Mouse (Mus musculus) olfactory bulb, adult 2 months (tissue): ENCODE measurements around the gene Vpreb1.

Source experiments
- CTCF ChIP-seq: fragments of 200-500 bp; IDR thresholded peaks from 2 replicates; pipeline ENCODE4 v1.5.1; 2012; ENCODE audit warnings: low read depth, mild to moderate bottlenecking, low read length, moderate library complexity; ENCODE audit not compliant: insufficient read depth
- POLR2A ChIP-seq: fragments of 200-500 bp; IDR thresholded peaks from 2 replicates; pipeline ENCODE4 v1.6.1; 2012; ENCODE audit warnings: mild to moderate bottlenecking, low read depth, low read length, moderate library complexity; ENCODE audit not compliant: insufficient read depth

GRCm38 (mm10) chr16:16902329-16902728 is 31.7 kb upstream of the Vpreb1 start:
- no peak for TF ChIP-seq CTCF
- no peak for TF ChIP-seq POLR2A
